Mouse (Mus musculus) activated CD4-positive, CD25-positive, alpha-beta regulatory T cell, adult 4 months (primary cell): Measurements from ENCODE around the gene Tufm. TPM values are rescaled to one million over a fixed set of nuclear protein-coding genes. Genes with fewer than 3 reads are reported as not detected.

Source experiments
- ATAC-seq: one replicate; pipeline ENCODE4 v1.8.0; 2017
- polyA plus RNA-seq, 2 experiments: library from polyadenylated mRNA; unstranded; fragments of 100-300 nt; shearing (Covaris generic); gene quantifications; one replicate each; pipeline ENCODE4 v1.2.1; 2017

Tufm gene
- polyA plus RNA-seq = 10 to 100 TPM; 71.2 to 78.9 TPM

DNA sequence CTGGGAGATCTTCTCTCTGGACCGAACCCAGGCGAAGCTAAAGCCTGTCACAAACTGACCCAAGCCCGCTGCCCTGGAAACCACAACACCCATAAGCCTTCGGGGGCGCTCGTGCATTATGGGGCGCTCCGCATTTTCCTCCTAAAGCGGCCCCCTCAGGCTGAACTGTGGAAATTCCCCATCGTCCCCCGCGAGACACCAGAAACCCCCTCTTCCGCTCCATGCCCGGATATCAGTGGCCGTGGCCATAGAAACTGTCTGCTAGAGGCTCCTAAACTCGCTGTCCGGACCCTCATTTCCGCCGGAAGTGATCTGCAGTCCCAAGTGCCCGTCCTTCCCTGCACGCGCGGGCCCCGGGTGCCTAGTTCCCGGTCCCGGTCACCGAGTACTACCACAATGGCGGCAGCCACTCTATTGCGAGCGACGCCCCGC lies at the start of gene Tufm:
TSS of gene Tufm (plus strand) at position 310 of the 432 bp plus-strand sequence.
- peak; percentile 82 for ATAC-seq

- ATAC-seq = no peak
These were observed 47.0 kb upstream of the Tufm start for GRCm38 (mm10) chr7:126440134-126440533.

- no peak for ATAC-seq
These were observed 43.2 kb upstream of the Tufm start for GRCm38 (mm10) chr7:126443997-126444396.

GRCm38 (mm10) chr7:126444536-126444935 lies 42.6 kb upstream of the Tufm start:
- no peak for ATAC-seq

GRCm38 (mm10) chr7:126445104-126445815 lies 41.9 kb upstream of the Tufm start:
- no peak for ATAC-seq

DNA sequence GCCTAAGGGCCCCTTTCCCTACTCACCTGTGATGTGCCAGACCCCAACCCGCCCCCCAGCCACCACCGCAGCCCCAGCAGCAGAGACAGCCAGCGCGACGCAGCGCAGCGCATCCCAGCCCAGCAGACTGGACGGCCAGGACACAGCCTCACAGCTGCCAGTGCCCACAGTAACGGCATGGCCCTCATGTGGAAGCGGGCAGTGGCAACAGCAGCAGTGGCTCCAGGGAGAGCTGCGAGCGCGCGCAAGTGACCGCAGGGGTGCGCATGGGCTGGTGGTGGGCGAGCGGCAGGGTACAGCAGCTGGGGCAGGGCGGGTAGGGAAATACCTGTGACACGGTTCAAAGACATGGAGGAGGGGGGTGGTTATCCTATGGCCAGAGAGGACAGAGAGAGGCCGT lies 40.9 kb upstream of the Tufm start:
- no peak for ATAC-seq

DNA sequence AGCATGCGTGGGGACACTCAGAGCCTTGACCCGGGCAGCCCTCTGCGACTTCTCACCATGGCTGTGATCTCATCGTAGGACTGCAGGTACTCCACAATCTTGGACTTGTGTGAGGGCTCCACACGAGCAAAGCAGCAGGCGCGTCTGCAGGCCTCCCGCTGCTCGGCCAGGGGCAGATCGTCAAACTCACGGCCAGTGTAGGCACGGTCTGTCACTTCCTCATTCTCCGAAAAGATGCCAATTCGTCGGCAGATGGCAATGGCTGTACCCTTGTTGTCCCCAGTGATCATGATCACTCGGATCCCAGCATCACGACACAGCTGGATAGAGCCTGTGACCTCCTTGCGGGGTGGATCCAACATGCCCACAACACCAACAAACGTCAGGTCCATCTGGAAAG lies 38.7 kb upstream of the Tufm start:
- ATAC-seq = no peak

GRCm38 (mm10) chr7:126449991-126450390 lies 37.2 kb upstream of the Tufm start:
- no peak for ATAC-seq

GRCm38 (mm10) chr7:126450641-126451040 lies 36.5 kb upstream of the Tufm start:
- ATAC-seq = no peak

GRCm38 (mm10) chr7:126452244-126452643 lies 34.9 kb upstream of the Tufm start:
- ATAC-seq = no peak

GRCm38 (mm10) chr7:126453861-126454260 lies 33.3 kb upstream of the Tufm start:
- no peak for ATAC-seq

DNA sequence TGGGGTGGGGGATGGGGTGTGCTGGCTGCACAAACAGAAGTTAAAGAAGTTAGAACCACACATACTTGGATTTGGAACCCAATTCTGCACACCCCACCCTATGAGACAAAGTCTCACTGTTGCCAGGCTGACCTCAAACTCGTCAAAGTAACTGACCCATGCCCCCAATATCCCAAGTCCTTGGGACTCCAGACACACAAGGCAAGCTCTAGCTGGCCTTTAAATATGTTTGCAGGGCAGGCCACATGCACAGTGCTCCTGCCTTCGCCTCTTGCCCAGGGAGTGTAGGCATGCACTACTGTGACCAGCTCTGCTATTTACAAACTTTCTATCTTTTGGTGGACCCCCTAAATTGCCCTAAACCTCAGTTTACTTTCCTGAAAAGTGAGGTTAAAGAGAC lies 31.9 kb upstream of the Tufm start:
- no peak for ATAC-seq

GRCm38 (mm10) chr7:126456382-126457266 lies 30.5 kb upstream of the Tufm start:
- no peak for ATAC-seq

- no peak for ATAC-seq
These were observed 28.9 kb upstream of the Tufm start for GRCm38 (mm10) chr7:126458225-126458624.

DNA sequence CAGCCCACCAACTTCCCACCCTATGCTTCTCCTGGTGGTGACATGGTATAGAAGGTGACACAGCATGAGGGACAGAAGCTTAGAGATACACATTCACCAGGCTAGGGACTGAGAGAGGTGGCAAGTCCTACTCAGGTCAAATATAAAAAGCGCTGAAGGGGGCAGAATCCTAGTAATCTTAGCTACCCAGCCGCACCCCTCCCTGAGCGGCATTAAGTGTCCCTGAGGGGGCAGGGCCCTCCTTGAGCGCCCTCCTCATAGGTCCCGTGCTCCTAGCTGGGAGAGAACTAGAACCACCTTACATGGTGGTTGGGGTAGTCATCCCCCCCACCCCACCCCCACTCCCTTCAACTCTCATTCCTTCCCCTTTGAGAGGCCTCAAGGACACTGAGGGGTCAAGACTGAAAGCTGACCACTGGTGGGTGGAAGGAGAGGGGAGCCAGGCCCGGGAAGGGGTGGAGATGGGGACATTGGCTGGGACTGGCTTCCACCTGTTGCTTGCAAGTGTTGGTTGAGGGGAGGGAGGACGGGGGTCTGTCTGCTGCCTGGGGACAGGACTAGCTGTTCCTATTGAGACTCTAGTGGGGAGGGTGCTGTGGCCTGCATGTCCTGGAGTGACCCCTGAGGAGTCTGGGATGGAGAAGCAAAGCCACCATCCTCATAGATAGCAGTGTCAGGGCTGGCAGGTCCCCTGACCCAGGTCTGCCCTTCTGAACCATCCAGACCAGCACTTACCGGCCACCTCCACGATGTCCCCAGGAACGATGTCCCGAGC lies 28.1 kb upstream of the Tufm start:
- no peak for ATAC-seq

DNA sequence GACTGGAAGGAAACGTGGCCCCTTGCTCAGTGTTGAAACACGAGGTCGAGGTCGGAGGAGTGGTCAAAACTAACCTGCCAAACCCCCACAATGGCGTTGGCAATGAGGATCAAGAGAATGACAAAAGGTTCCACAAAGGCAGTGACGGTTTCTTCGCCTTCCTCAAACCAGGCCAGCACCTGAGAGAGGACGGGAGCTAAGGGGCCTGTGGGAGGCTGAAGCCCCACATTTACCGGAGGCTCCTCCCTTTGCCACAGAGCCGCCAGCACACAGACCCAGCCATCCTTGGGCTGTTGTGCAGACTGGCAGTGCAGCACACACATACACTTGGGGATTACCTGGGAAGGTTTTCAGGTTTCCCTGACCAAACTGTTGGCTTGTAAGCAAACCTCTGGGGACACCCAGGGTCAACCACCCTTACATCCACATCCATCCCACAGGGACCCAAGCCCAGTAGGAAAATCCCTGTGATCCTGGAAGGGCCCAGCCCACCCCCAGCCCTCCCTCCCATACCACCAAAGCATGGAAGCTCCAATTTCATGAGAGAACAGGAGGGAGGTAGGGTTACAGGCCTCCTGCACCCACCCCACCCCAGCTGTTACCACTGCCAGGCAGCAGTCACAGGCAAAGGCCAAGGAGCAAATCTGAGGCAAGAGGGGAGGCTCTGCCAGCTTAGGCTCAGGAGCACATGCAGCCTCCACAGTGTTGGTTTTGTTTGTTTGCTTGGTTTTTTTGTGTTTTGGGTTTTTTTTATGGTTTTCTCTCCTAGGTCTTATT lies 26.4 kb upstream of the Tufm start:
- no peak for ATAC-seq

DNA sequence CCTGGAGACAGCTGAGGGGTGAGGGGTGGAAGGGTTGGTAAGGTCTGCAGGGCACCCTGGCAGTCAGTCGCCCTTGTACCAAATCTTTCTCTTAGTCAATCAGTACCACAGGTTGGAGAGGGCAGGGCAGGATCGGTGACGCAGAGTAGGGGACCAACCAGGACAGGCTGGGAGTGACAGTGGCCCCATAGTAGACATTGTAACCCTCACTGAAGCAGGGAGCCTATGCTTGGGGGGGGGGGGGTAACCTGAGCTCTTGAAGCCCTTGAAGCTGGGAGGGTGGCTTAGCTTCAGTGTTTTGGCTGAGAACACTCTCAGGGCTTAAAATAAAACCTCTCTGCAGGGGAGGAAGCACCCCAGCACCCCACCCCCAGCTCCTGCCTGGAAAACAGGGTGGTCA lies 25.5 kb upstream of the Tufm start:
- ATAC-seq = no peak

DNA sequence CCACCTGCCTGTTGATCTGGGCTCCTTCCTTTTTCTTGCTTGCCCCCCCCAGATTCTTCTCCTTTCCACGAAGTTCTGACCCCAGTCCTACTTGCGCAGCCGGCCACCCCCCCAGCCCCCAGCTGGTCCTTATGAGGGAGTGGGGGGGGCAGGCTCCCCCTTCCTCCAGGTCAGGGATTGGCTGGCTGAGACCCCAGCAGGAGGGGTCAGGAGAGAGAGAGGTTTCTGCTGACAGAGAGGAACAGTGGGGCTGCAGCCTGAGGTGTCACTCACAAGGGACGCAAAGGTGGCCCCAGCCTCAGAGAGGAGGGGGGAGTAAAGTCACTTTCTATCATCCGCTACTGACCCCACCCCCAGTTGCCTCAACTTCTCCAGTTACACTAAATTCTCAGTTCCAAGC lies 24.2 kb upstream of the Tufm start, which contains the start of gene Atp2a1:
TSS of gene Atp2a1 (minus strand) at position 105 of the 400 bp plus-strand sequence.
- no peak for ATAC-seq

GRCm38 (mm10) chr7:126463547-126463946 lies 23.6 kb upstream of the Tufm start:
- ATAC-seq = no peak

DNA sequence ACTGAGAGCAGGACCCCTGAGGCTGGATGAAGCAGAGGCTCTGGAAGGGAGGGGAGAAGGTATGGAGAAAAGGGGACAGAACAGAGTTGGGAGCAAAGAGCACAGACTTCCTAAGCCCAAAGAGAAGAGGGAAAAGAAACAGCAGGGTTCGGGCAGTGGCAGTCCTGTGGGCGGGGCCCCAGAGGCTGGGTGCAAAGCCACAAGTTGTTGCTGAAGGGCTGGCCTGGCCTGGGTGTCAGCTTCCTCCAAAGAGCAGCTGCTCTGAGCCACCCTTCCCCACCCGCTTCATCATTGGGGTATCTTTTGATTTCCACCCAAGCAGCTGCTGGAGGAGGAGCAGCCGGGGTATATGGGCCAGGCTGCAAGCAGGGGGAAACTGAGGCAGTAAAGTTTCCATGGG lies 23.0 kb upstream of the Tufm start:
- ATAC-seq = no peak

GRCm38 (mm10) chr7:126464836-126465235 lies 22.3 kb upstream of the Tufm start:
- no peak for ATAC-seq
